In genomic region chr5:137345821-137346220, GRCm38 (mm10) we compare ENCODE assay signal across 11 mouse cellular contexts. TPM values are rescaled to one million over a fixed set of nuclear protein-coding genes. Genes with fewer than 3 reads are reported as not detected.
DNase-seq lines count a peak whose midpoint lies in the region; ATAC-seq and TF ChIP-seq lines count a peak whose summit lies in the region.
"Had no signal": no experiment of that assay in that cellular context is flagged by ENCODE, and none has a peak within 500 bp of the region (broad histone marks: within the 10 kb centered on the region; RNA-seq: fewer than 3 reads in every experiment).

No protein-coding gene starts in this region.

- TF ChIP-seq EP300 in liver, embryonic 14.5 days (IDR thresholded peaks at IDR 0.05; ENCODE audit: low read depth) = no peak

- no peak overlapping the region for H3K27ac ChIP-seq in midbrain, embryonic 14.5 days (replicated peaks; ENCODE audit: low read depth, low read length)
- H3K27ac ChIP-seq in midbrain, embryonic 16.5 days (ENCODE audit: low read length) = no peak overlapping the region
- no peak overlapping the region for H3K27ac ChIP-seq in liver, embryonic 14.5 days

- peaks cover 20% of the 10 kb centered on the region for H3K4me1 ChIP-seq in midbrain, embryonic 14.5 days (ENCODE audit: control insufficient read depth, insufficient read depth, low read length)
- peaks cover 24% of the 10 kb centered on the region for H3K4me1 ChIP-seq in midbrain, embryonic 16.5 days (ENCODE audit: control insufficient read depth, insufficient read depth, low read length)
- peaks cover 0 to 11% of the 10 kb centered on the region in 2 experiments; a peak in 2 of 4 replicates for H3K4me1 ChIP-seq in liver, embryonic 14.5 days (replicated peaks; ENCODE audit: control insufficient read depth in 2 of 2, insufficient read depth in 2 of 2, low read length in 1 of 2)

- intact Hi-C loops in left cerebral cortex, postnatal 36 days (cut with DNase I) = no loop called here

- H3K27me3 ChIP-seq in midbrain, embryonic 14.5 days (ENCODE audit: control insufficient read depth, insufficient read depth, low read length) = peaks cover 8% of the 10 kb centered on the region; the same call in 1 of the 2 replicates
- peaks cover 12% of the 10 kb centered on the region for H3K27me3 ChIP-seq in midbrain, embryonic 16.5 days (ENCODE audit: control insufficient read depth, insufficient read depth, low read depth, low read length)
- peaks cover 30% of the 10 kb centered on the region for H3K27me3 ChIP-seq in liver, embryonic 14.5 days (ENCODE audit: control insufficient read depth, insufficient read depth, low read length)

- no peaks in the 10 kb centered on the region for H3K36me3 ChIP-seq in midbrain, embryonic 14.5 days (ENCODE audit: control insufficient read depth, insufficient read depth, low read length)
- H3K36me3 ChIP-seq in midbrain, embryonic 16.5 days (ENCODE audit: control insufficient read depth, insufficient read depth, low read length) = no peaks in the 10 kb centered on the region
- H3K36me3 ChIP-seq in liver, embryonic 14.5 days (replicated peaks; ENCODE audit: control insufficient read depth, insufficient read depth, low read depth) = no peaks in the 10 kb centered on the region

- H3K4me3 ChIP-seq in midbrain, embryonic 14.5 days (replicated peaks; ENCODE audit: low read depth, low read length) = no peak overlapping the region
- no peak overlapping the region for H3K4me3 ChIP-seq in midbrain, embryonic 16.5 days (ENCODE audit: low read depth, low read length)
- H3K4me3 ChIP-seq in liver, embryonic 14.5 days (ENCODE audit: insufficient read depth in 1 of 2, low read depth in 2 of 2, low read length in 2 of 2) = no peak overlapping the region
- H3K4me3 ChIP-seq: megakaryocyte, embryonic 14.5 days had no signal

- H3K9ac ChIP-seq in midbrain, embryonic 14.5 days (replicated peaks; ENCODE audit: low read length) = no peak overlapping the region
- H3K9ac ChIP-seq in midbrain, embryonic 16.5 days (ENCODE audit: low read depth, low read length) = no peak overlapping the region
- H3K9ac ChIP-seq in liver, embryonic 14.5 days (replicated peaks) = no peak overlapping the region

- TF ChIP-seq CTCF in liver, embryonic 14.5 days (IDR thresholded peaks at IDR 0.05; ENCODE audit: low read depth) = no peak

- no peaks in the 10 kb centered on the region for H3K9me3 ChIP-seq in midbrain, embryonic 14.5 days (ENCODE audit: control insufficient read depth, low read length)
- no peaks in the 10 kb centered on the region for H3K9me3 ChIP-seq in midbrain, embryonic 16.5 days (replicated peaks; ENCODE audit: control insufficient read depth, low read length, poor library complexity, severe bottlenecking)
- no peaks in the 10 kb centered on the region for H3K9me3 ChIP-seq in liver, embryonic 14.5 days (ENCODE audit: control insufficient read depth, low read length)

- no peak overlapping the region for H3K4me2 ChIP-seq in midbrain, embryonic 14.5 days (ENCODE audit: low read length)
- H3K4me2 ChIP-seq in midbrain, embryonic 16.5 days (ENCODE audit: low read length) = no peak overlapping the region
- H3K4me2 ChIP-seq in liver, embryonic 14.5 days (ENCODE audit: low read depth) = no peak overlapping the region

- ATAC-seq in midbrain, embryonic 14.5 days (ENCODE audit: low FRiP score, low TSS enrichment) = no peak
- ATAC-seq in midbrain, embryonic 16.5 days = no peak
- peak; percentile 50; the same call in 1 of the 2 replicates for ATAC-seq in liver, embryonic 14.5 days (ENCODE audit: insufficient read depth)
- no peak for ATAC-seq in megakaryocyte, adult 5-6 weeks (ENCODE audit: poor library complexity, severe bottlenecking)

- peak; percentile 9 for DNase-seq in midbrain, embryonic 14.5 days
- peak; percentile 93 for DNase-seq in kidney, adult 9 months
- peak in 1 of 3 experiments; percentile 35 for DNase-seq in liver, embryonic 14.5 days (ENCODE audit: low read depth in 3 of 3, low spot score in 3 of 3)
- no peak for DNase-seq in urinary bladder, postnatal 10 days (ENCODE audit: low spot score)
- no peak for DNase-seq in left cerebral cortex, postnatal 36 days (ENCODE audit: low spot score in 2 of 2)
- no peak for DNase-seq in retina, embryonic 14.5 days (ENCODE audit: low spot score)
- DNase-seq: cerebellum, postnatal 10 days; gastrocnemius, postnatal 36 days had no signal

- WGBS in midbrain, embryonic 14.5 days = 25% methylated on average over 9 of the region's 9 CpGs
- 27% methylated on average over 9 of the region's 9 CpGs for WGBS in midbrain, embryonic 16.5 days
- 20% methylated on average over 9 of the region's 9 CpGs for WGBS in liver, embryonic 14.5 days (ENCODE audit: insufficient replicate concordance)

RNA-seq across cellular contexts. Expression of gene Ephb4, which starts 4.1 kb away (rescaled TPM):
- polyA plus RNA-seq in midbrain, embryonic 14.5 days (2014; fragmentation: Nextera tagmentation; extraction: Ambion mirVana) = 3.4 and 8.5 TPM in 2 replicates
- 4.8 and 6.0 TPM in 2 replicates for polyA plus RNA-seq in midbrain, embryonic 16.5 days (2015; fragmentation: Nextera tagmentation; extraction: Ambion mirVana)
- polyA plus RNA-seq in liver, embryonic 14.5 days (2012; rRNA removed) = 7.8 and 8.2 TPM in 2 replicates
- polyA plus RNA-seq in liver, embryonic 14.5 days (2014; fragmentation: Nextera tagmentation; extraction: Ambion mirVana) = 5.7 and 6.6 TPM in 2 replicates
- 1 to 10 TPM; 5.3 to 6.1 TPM for total RNA-seq in left cerebral cortex, postnatal 36 days (2021)
- 0.16 TPM in 1 of 2 replicates, not detected in the other for total RNA-seq in megakaryocyte, adult 5-6 weeks (2015)
- not detected in 2 replicates for total RNA-seq in megakaryocyte, adult 5-6 weeks (2017)

RNA-seq across cellular contexts. Expression of gene Slc12a9, which starts 12.4 kb away (rescaled TPM):
- polyA plus RNA-seq in midbrain, embryonic 14.5 days (2014; fragmentation: Nextera tagmentation; extraction: Ambion mirVana) = 17.1 and 18.6 TPM in 2 replicates
- polyA plus RNA-seq in midbrain, embryonic 16.5 days (2015; fragmentation: Nextera tagmentation; extraction: Ambion mirVana) = 26.8 and 27.3 TPM in 2 replicates
- polyA plus RNA-seq in liver, embryonic 14.5 days (2012; rRNA removed) = 2.2 and 2.4 TPM in 2 replicates
- 1.2 TPM in 2 replicates for polyA plus RNA-seq in liver, embryonic 14.5 days (2014; fragmentation: Nextera tagmentation; extraction: Ambion mirVana)
- 10 to 100 TPM; 21.1 to 25.2 TPM for total RNA-seq in left cerebral cortex, postnatal 36 days (2021)
- 12.8 and 13.4 TPM in 2 replicates for total RNA-seq in megakaryocyte, adult 5-6 weeks (2015)
- total RNA-seq in megakaryocyte, adult 5-6 weeks (2017) = 20.9 and 21.6 TPM in 2 replicates

RNA-seq across cellular contexts. Expression of gene Trip6, which starts 31.6 kb away (rescaled TPM):
- 12.0 and 12.9 TPM in 2 replicates for polyA plus RNA-seq in midbrain, embryonic 14.5 days (2014; fragmentation: Nextera tagmentation; extraction: Ambion mirVana)
- polyA plus RNA-seq in midbrain, embryonic 16.5 days (2015; fragmentation: Nextera tagmentation; extraction: Ambion mirVana) = 13.1 TPM in 2 replicates
- 6.7 and 7.2 TPM in 2 replicates for polyA plus RNA-seq in liver, embryonic 14.5 days (2012; rRNA removed)
- polyA plus RNA-seq in liver, embryonic 14.5 days (2014; fragmentation: Nextera tagmentation; extraction: Ambion mirVana) = 4.9 and 6.4 TPM in 2 replicates
- 1 to 10 TPM; 3.5 to 5.1 TPM for total RNA-seq in left cerebral cortex, postnatal 36 days (2021)
- total RNA-seq in megakaryocyte, adult 5-6 weeks (2015) = 4.1 and 4.2 TPM in 2 replicates
- total RNA-seq in megakaryocyte, adult 5-6 weeks (2017) = 2.1 and 2.9 TPM in 2 replicates

RNA-seq across cellular contexts. Expression of gene Srrt, which starts 38.3 kb away (rescaled TPM):
- 82.0 and 95.9 TPM in 2 replicates for polyA plus RNA-seq in midbrain, embryonic 14.5 days (2014; fragmentation: Nextera tagmentation; extraction: Ambion mirVana)
- polyA plus RNA-seq in midbrain, embryonic 16.5 days (2015; fragmentation: Nextera tagmentation; extraction: Ambion mirVana) = 97.2 and 103 TPM in 2 replicates
- polyA plus RNA-seq in liver, embryonic 14.5 days (2012; rRNA removed) = 64.1 and 93.4 TPM in 2 replicates
- polyA plus RNA-seq in liver, embryonic 14.5 days (2014; fragmentation: Nextera tagmentation; extraction: Ambion mirVana) = 50.2 and 56.0 TPM in 2 replicates
- total RNA-seq in left cerebral cortex, postnatal 36 days (2021) = 100 to 1,000 TPM; 132 to 230 TPM
- total RNA-seq in megakaryocyte, adult 5-6 weeks (2015) = 71.9 and 97.1 TPM in 2 replicates
- total RNA-seq in megakaryocyte, adult 5-6 weeks (2017) = 158 and 222 TPM in 2 replicates

RNA-seq across cellular contexts. Expression of gene Ufsp1, which starts 51.4 kb away (rescaled TPM):
- 13.7 and 18.3 TPM in 2 replicates for polyA plus RNA-seq in midbrain, embryonic 14.5 days (2014; fragmentation: Nextera tagmentation; extraction: Ambion mirVana)
- 18.4 and 20.9 TPM in 2 replicates for polyA plus RNA-seq in midbrain, embryonic 16.5 days (2015; fragmentation: Nextera tagmentation; extraction: Ambion mirVana)
- polyA plus RNA-seq in liver, embryonic 14.5 days (2012; rRNA removed) = 8.2 and 9.4 TPM in 2 replicates
- polyA plus RNA-seq in liver, embryonic 14.5 days (2014; fragmentation: Nextera tagmentation; extraction: Ambion mirVana) = 6.3 and 7.9 TPM in 2 replicates
- total RNA-seq in left cerebral cortex, postnatal 36 days (2021) = 10 to 100 TPM; 11.4 to 15.0 TPM
- total RNA-seq in megakaryocyte, adult 5-6 weeks (2015) = 0.18 and 1.4 TPM in 2 replicates
- total RNA-seq in megakaryocyte, adult 5-6 weeks (2017) = 0.24 and 0.59 TPM in 2 replicates

Comparison
In these comparisons a context has a peak if more than half of its experiments do, and no peak if none do; other contexts are left out.
1. DNase-seq: peak in midbrain, embryonic 14.5 days (single experiment) and kidney, adult 9 months (single experiment); none in urinary bladder, postnatal 10 days (single experiment), left cerebral cortex, postnatal 36 days (0 of 2) and retina, embryonic 14.5 days (single experiment).